Mouse (Mus musculus): ENCODE data around the gene Wbp1l. TPM values are rescaled to one million over a fixed set of nuclear protein-coding genes. Genes with fewer than 3 reads are reported as not detected.

Wbp1l gene
- polyA plus RNA-seq, 1 experiment from 2014 or later: 38.4 TPM

GRCm38 (mm10) chr19:46656151-46656840 lies 57.4 kb downstream of the Wbp1l start:
- no peak overlapping the region for H3K4me3 ChIP-seq
- H3K36me3 ChIP-seq (replicated peaks): peaks cover 66% of the 10 kb centered on the region
- H3K27ac ChIP-seq: no peak overlapping the region
- DNase-seq (ENCODE audit: extremely low spot score, low spot score): no peak
- WGBS: 93% methylated on average over 21 of the region's 21 CpGs
- no peaks in the 10 kb centered on the region for H3K4me1 ChIP-seq
- H3K27me3 ChIP-seq (ENCODE audit: poor library complexity, severe bottlenecking): no peaks in the 10 kb centered on the region
- no peaks in the 10 kb centered on the region for H3K9me3 ChIP-seq

GRCm38 (mm10) chr19:46657339-46658020 lies 58.6 kb downstream of the Wbp1l start:
- DNase-seq (ENCODE audit: extremely low spot score, low spot score): no peak
- Histone ChIP-seq H3K36me3 (replicated peaks) (peaks cover 57% of the 10 kb centered on the region), H3K9me3 (no peaks in the 10 kb centered on the region), H3K4me3 (no peak overlapping the region), H3K4me1 (no peaks in the 10 kb centered on the region; the same call in 1 of the 2 replicates), H3K27ac (no peak overlapping the region), H3K27me3 (ENCODE audit: poor library complexity, severe bottlenecking) (no peaks in the 10 kb centered on the region)
- 93% methylated on average over 3 of the region's 3 CpGs for WGBS

GRCm38 (mm10) chr19:46658348-46658747 lies 59.5 kb downstream of the Wbp1l start:
- DNase-seq (ENCODE audit: extremely low spot score, low spot score): no peak
- no peaks in the 10 kb centered on the region; the same call in 1 of the 2 replicates for H3K4me1 ChIP-seq
- 95% methylated on average over 7 of the region's 7 CpGs for WGBS
- H3K27ac ChIP-seq: no peak overlapping the region
- no peaks in the 10 kb centered on the region for H3K27me3 ChIP-seq (ENCODE audit: poor library complexity, severe bottlenecking)
- H3K9me3 ChIP-seq: no peaks in the 10 kb centered on the region
- peaks cover 48% of the 10 kb centered on the region for H3K36me3 ChIP-seq (replicated peaks)
- no peak overlapping the region for H3K4me3 ChIP-seq

- no peak for DNase-seq (ENCODE audit: extremely low spot score, low spot score)
- H3K9me3 ChIP-seq: no peaks in the 10 kb centered on the region
- 93% methylated on average over 9 of the region's 9 CpGs for WGBS
- no peaks in the 10 kb centered on the region for H3K27me3 ChIP-seq (ENCODE audit: poor library complexity, severe bottlenecking)
- H3K4me3 ChIP-seq: no peak overlapping the region
- H3K4me1 ChIP-seq: no peaks in the 10 kb centered on the region; the same call in 1 of the 2 replicates
- H3K27ac ChIP-seq: no peak overlapping the region
- H3K36me3 ChIP-seq (replicated peaks): peaks cover 43% of the 10 kb centered on the region
Measured at GRCm38 (mm10) chr19:46658851-46659250, 60.0 kb downstream of the Wbp1l start.

- H3K36me3 ChIP-seq (replicated peaks): peaks cover 17% of the 10 kb centered on the region
- peaks cover 12% of the 10 kb centered on the region for H3K4me1 ChIP-seq
- H3K27me3 ChIP-seq (ENCODE audit: poor library complexity, severe bottlenecking): no peaks in the 10 kb centered on the region
- no peaks in the 10 kb centered on the region for H3K9me3 ChIP-seq
- H3K4me3 ChIP-seq: no peak overlapping the region
- WGBS: 81% methylated on average over 4 of the region's 4 CpGs
- H3K27ac ChIP-seq: no peak overlapping the region
- no peak for DNase-seq (ENCODE audit: extremely low spot score, low spot score)
Measured at GRCm38 (mm10) chr19:46661511-46661910, 62.6 kb downstream of the Wbp1l start.

- no peak overlapping the region for H3K4me3 ChIP-seq
- H3K9me3 ChIP-seq: no peaks in the 10 kb centered on the region
- peaks cover 12% of the 10 kb centered on the region for H3K4me1 ChIP-seq
- no peaks in the 10 kb centered on the region for H3K27me3 ChIP-seq (ENCODE audit: poor library complexity, severe bottlenecking)
- 92% methylated on average over 8 of the region's 8 CpGs for WGBS
- no peak for DNase-seq (ENCODE audit: extremely low spot score, low spot score)
- peaks cover 10% of the 10 kb centered on the region for H3K36me3 ChIP-seq (replicated peaks)
- H3K27ac ChIP-seq: no peak overlapping the region
Measured at GRCm38 (mm10) chr19:46662214-46662613, 63.3 kb downstream of the Wbp1l start.

GRCm38 (mm10) chr19:46662784-46663183 lies 63.9 kb downstream of the Wbp1l start:
- DNase-seq (ENCODE audit: extremely low spot score, low spot score): no peak
- Histone ChIP-seq H3K36me3 (replicated peaks) (peaks cover 5% of the 10 kb centered on the region), H3K4me1 (peaks cover 15% of the 10 kb centered on the region), H3K4me3 (no peak overlapping the region), H3K27me3 (ENCODE audit: poor library complexity, severe bottlenecking) (no peaks in the 10 kb centered on the region), H3K27ac (no peak overlapping the region), H3K9me3 (no peaks in the 10 kb centered on the region)
- 88% methylated on average over 6 of the region's 6 CpGs for WGBS

- peak; percentile 36 for DNase-seq (ENCODE audit: extremely low spot score, low spot score)
- H3K27ac ChIP-seq: no peak overlapping the region
- no peaks in the 10 kb centered on the region for H3K36me3 ChIP-seq (replicated peaks)
Measured at GRCm38 (mm10) chr19:46665474-46665873, 66.6 kb downstream of the Wbp1l start.

GRCm38 (mm10) chr19:46667300-46667699 lies 68.4 kb downstream of the Wbp1l start:
- Histone ChIP-seq H3K4me3 (no peak overlapping the region), H3K4me1 (peaks cover 19% of the 10 kb centered on the region), H3K27ac (no peak overlapping the region), H3K27me3 (ENCODE audit: poor library complexity, severe bottlenecking) (peaks cover 12% of the 10 kb centered on the region; the same call in 1 of the 2 replicates), H3K36me3 (replicated peaks) (no peaks in the 10 kb centered on the region), H3K9me3 (no peaks in the 10 kb centered on the region)
- 75% methylated on average over 11 of the region's 11 CpGs for WGBS
- DNase-seq (ENCODE audit: extremely low spot score, low spot score): no peak

More at GRCm38 (mm10) chr19:46665474-46665873, 66.6 kb downstream of the Wbp1l start:
- Histone ChIP-seq H3K27me3 (ENCODE audit: poor library complexity, severe bottlenecking) (no peaks in the 10 kb centered on the region), H3K9me3 (no peaks in the 10 kb centered on the region), H3K4me3 (no peak overlapping the region), H3K4me1 (peaks cover 15% of the 10 kb centered on the region)
- 64% methylated on average over 7 of the region's 7 CpGs for WGBS

GRCm38 (mm10) chr19:46668263-46668662 lies 69.4 kb downstream of the Wbp1l start:
- H3K4me3 ChIP-seq: no peak overlapping the region
- 88% methylated on average over 10 of the region's 10 CpGs for WGBS
- no peak overlapping the region for H3K27ac ChIP-seq
- H3K4me1 ChIP-seq: peaks cover 19% of the 10 kb centered on the region
- peaks cover 16% of the 10 kb centered on the region; the same call in 1 of the 2 replicates for H3K27me3 ChIP-seq (ENCODE audit: poor library complexity, severe bottlenecking)
- no peaks in the 10 kb centered on the region for H3K36me3 ChIP-seq (replicated peaks)
- H3K9me3 ChIP-seq: no peaks in the 10 kb centered on the region
- DNase-seq (ENCODE audit: extremely low spot score, low spot score): no peak

- H3K36me3 ChIP-seq (replicated peaks): no peaks in the 10 kb centered on the region
- H3K27me3 ChIP-seq (ENCODE audit: poor library complexity, severe bottlenecking): peaks cover 16% of the 10 kb centered on the region; the same call in 1 of the 2 replicates
- peaks cover 19% of the 10 kb centered on the region for H3K4me1 ChIP-seq
- WGBS: 90% methylated on average over 5 of the region's 5 CpGs
- H3K27ac ChIP-seq: no peak overlapping the region
- DNase-seq (ENCODE audit: extremely low spot score, low spot score): no peak
- no peaks in the 10 kb centered on the region for H3K9me3 ChIP-seq
- H3K4me3 ChIP-seq: no peak overlapping the region
Measured at GRCm38 (mm10) chr19:46669802-46670201, 70.9 kb downstream of the Wbp1l start.

GRCm38 (mm10) chr19:46670691-46671090 lies 71.8 kb downstream of the Wbp1l start:
- Histone ChIP-seq H3K4me1 (peaks cover 10% of the 10 kb centered on the region), H3K9me3 (no peaks in the 10 kb centered on the region), H3K4me3 (no peak overlapping the region), H3K27ac (no peak overlapping the region), H3K36me3 (replicated peaks) (no peaks in the 10 kb centered on the region), H3K27me3 (ENCODE audit: poor library complexity, severe bottlenecking) (peaks cover 16% of the 10 kb centered on the region; the same call in 1 of the 2 replicates)
- DNase-seq (ENCODE audit: extremely low spot score, low spot score): peak; percentile 61
- WGBS: 25% methylated on average over 13 of the region's 13 CpGs
